Mouse (Mus musculus) midbrain, embryonic 16.5 days (tissue): ENCODE measurements around the gene Serpina12. TPM values are rescaled to one million over a fixed set of nuclear protein-coding genes. Genes with fewer than 3 reads are reported as not detected.

Source experiments
- ATAC-seq: fragments of 200-750 bp; cut with Nextera tagmentation; 2 replicates; pipeline ENCODE4 v1.8.0; 2017; ENCODE audit warnings: moderate TSS enrichment
- H3K27ac ChIP-seq: fragments of 300-500 bp; sonication (generic); 2 replicates; pipeline ENCODE4 v1.5.1; 2014; ENCODE audit warnings: mild to moderate bottlenecking, low read length, mixed read lengths
- H3K27me3 ChIP-seq: fragments of 300-500 bp; sonication (generic); 2 replicates; pipeline ENCODE4 v1.6.1; 2014; ENCODE audit warnings: low read depth, low read length, mixed read lengths; ENCODE audit not compliant: control insufficient read depth, insufficient read depth
- H3K36me3 ChIP-seq: fragments of 300-500 bp; sonication (generic); 2 replicates; pipeline ENCODE4 v1.6.1; 2014; ENCODE audit warnings: mild to moderate bottlenecking, low read length, moderate library complexity, mixed read lengths; ENCODE audit not compliant: control insufficient read depth, insufficient read depth
- H3K4me1 ChIP-seq: fragments of 300-500 bp; sonication (generic); 2 replicates; pipeline ENCODE4 v1.6.1; 2014; ENCODE audit warnings: mild to moderate bottlenecking, low read length, mixed read lengths; ENCODE audit not compliant: control insufficient read depth, insufficient read depth
- H3K4me2 ChIP-seq: fragments of 300-500 bp; sonication (generic); 2 replicates; pipeline ENCODE4 v1.6.1; 2014; ENCODE audit warnings: mild to moderate bottlenecking, low read length, mixed read lengths
- H3K4me3 ChIP-seq: fragments of 300-500 bp; sonication (generic); 2 replicates; pipeline ENCODE4 v1.5.1; 2014; ENCODE audit warnings: low read depth, mild to moderate bottlenecking, low read length, moderate library complexity, mixed read lengths
- H3K9ac ChIP-seq: fragments of 300-500 bp; sonication (generic); 2 replicates; pipeline ENCODE4 v1.6.1; 2014; ENCODE audit warnings: low read depth, low read length, mixed read lengths
- H3K9me3 ChIP-seq: fragments of 300-500 bp; sonication (generic); replicated peaks from 2 replicates; pipeline ENCODE4 v1.6.1; 2014; ENCODE audit warnings: mild to moderate bottlenecking, low read length, mixed read lengths; ENCODE audit not compliant: control insufficient read depth, poor library complexity, severe bottlenecking
- WGBS: fragments of 180-500 bp; shearing (Covaris S2); extraction: QIAGEN DNeasy Blood & Tissue Kit; methylation state at CpG from one replicate; pipeline ENCODE4 v1.1.7; 2014; 5-methylcytosine and 5-hydroxymethylcytosine counted together
- polyA plus RNA-seq: library from polyadenylated mRNA; unstranded; fragments of >200 nt; fragmentation: Nextera tagmentation; extraction: Ambion mirVana; gene quantifications from 2 replicates; pipeline ENCODE4 v1.2.1, GENCODE M21; 2015

Gene Serpina12
- polyA plus RNA-seq, 1 experiment from 2014 or later: not detected

DNA sequence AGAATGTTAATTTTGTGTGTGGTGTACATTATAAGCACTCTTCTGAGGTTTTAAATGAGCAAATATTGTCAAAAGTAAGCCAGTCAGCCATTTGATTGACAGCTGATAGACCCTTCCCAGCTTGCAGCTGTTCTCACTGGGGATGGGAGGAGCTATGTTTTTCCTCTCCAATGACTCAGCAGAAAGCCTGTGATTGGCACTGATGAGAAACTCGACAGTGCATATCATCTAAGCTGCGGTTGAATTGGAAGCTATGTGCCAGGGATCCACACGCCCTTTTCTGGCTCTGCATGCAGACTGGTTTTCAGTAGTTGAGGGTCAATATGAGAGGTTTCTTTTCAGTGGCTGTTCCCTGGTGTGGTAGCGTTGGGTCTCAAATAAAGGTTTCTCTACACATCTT is 20.3 kb upstream of the Serpina12 start:
- Histone ChIP-seq H3K4me2 (no peak overlapping the region), H3K9ac (no peak overlapping the region), H3K4me3 (no peak overlapping the region), H3K27me3 (no peaks in the 10 kb centered on the region), H3K27ac (no peak overlapping the region), H3K36me3 (no peaks in the 10 kb centered on the region), H3K9me3 (no peaks in the 10 kb centered on the region), H3K4me1 (no peaks in the 10 kb centered on the region)
- 47% methylated on average over 4 of the region's 4 CpGs for WGBS
- ATAC-seq: no peak

DNA sequence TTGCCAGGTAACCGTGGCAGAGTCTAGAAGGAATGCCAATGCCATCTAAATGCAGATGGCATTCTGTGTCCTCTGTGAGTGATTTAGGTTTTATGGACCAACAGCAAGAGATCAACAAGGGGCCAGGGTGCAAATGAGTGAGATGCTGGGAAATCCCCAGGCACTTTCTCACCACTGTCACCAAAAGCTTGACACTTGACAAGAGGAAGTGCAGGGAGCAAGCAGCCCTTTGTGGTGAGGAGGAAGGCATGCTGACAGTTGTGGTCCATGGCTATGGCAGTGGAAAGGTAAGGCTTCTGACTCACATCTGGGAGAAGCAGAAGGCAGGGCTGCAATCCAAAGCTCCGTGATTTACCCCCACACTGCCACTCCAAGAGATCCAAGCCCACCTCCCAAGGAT is 17.6 kb upstream of the Serpina12 start:
- WGBS: 63% methylated on average over 2 of the region's 2 CpGs
- no peak for ATAC-seq
- H3K27me3 ChIP-seq: no peaks in the 10 kb centered on the region
- H3K4me3 ChIP-seq: no peak overlapping the region
- H3K9me3 ChIP-seq: no peaks in the 10 kb centered on the region
- no peak overlapping the region for H3K9ac ChIP-seq
- H3K27ac ChIP-seq: no peak overlapping the region
- no peak overlapping the region for H3K4me2 ChIP-seq
- no peaks in the 10 kb centered on the region for H3K36me3 ChIP-seq
- no peaks in the 10 kb centered on the region for H3K4me1 ChIP-seq

DNA sequence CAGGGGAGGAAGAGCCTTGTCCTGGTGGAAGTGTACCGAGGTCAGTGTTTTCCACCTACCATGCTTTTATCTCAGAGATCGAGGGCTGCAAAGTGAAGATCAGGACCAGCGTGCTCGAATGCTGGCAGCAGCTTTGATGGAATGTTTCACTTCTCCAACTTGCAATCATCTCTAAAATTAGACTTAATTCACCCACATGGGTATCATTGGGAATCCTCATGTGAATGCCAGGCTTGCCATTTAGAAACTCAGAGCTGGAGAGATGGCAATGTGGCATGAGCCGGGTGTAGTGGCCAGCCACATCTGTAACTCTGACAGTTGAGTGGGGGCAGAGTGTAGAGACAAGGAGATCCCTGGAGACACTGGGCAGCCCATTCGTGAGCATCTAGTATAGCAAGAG is 15.9 kb upstream of the Serpina12 start:
- Histone ChIP-seq H3K4me2 (no peak overlapping the region), H3K36me3 (no peaks in the 10 kb centered on the region), H3K4me3 (no peak overlapping the region), H3K9me3 (no peaks in the 10 kb centered on the region), H3K4me1 (no peaks in the 10 kb centered on the region), H3K27ac (no peak overlapping the region), H3K27me3 (no peaks in the 10 kb centered on the region), H3K9ac (no peak overlapping the region)
- no peak for ATAC-seq
- 84% methylated on average over 6 of the region's 6 CpGs for WGBS

DNA sequence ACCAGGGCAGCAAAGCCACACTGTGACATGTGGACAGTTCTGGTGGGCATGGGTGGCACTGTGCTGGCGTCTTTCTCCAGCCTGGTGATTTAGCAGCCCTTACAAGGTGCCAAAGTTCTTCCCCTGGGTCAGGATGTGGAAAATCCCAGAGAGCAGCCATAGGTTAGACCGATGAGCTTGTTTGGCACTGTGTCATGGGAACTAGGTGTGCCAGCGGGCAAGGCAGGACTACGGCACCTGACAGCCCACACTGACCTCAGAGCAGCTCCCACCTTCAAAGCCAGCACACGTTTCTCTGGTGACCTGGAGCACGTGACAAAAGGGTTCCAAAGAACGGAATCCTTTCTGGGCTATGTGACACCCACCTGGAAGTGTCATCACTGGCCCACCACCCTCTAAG is 13.3 kb upstream of the Serpina12 start:
- Histone ChIP-seq H3K27ac (no peak overlapping the region), H3K27me3 (no peaks in the 10 kb centered on the region), H3K36me3 (no peaks in the 10 kb centered on the region), H3K9ac (no peak overlapping the region), H3K4me2 (no peak overlapping the region), H3K9me3 (no peaks in the 10 kb centered on the region), H3K4me3 (no peak overlapping the region), H3K4me1 (no peaks in the 10 kb centered on the region)
- ATAC-seq: no peak
- 86% methylated on average over 7 of the region's 7 CpGs for WGBS

DNA sequence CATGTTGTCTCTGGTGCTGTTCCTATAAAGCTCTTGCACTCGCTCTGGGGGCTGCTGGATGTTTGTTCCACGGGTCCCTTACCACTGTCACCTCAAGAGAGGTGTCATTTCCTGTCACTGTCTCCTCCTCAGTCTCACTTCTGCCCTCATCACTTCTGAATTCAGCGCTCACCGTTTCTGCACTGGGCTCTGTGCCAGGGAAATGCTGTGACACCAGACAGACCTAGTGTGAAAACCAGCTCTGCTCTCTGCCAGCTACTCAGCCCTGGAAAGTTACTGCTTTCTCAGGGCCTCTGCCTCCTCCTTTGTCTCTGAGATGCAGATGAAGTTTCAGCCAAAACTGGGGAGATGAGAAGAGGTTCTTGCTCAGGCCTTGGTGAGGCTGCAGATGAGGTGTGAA is 12.8 kb upstream of the Serpina12 start:
- H3K36me3 ChIP-seq: no peaks in the 10 kb centered on the region
- H3K4me2 ChIP-seq: no peak overlapping the region
- H3K4me1 ChIP-seq: no peaks in the 10 kb centered on the region
- no peak for ATAC-seq
- no peaks in the 10 kb centered on the region for H3K9me3 ChIP-seq
- WGBS: 63% methylated on average over 4 of the region's 4 CpGs
- no peaks in the 10 kb centered on the region for H3K27me3 ChIP-seq
- H3K27ac ChIP-seq: no peak overlapping the region
- H3K9ac ChIP-seq: no peak overlapping the region
- H3K4me3 ChIP-seq: no peak overlapping the region

DNA sequence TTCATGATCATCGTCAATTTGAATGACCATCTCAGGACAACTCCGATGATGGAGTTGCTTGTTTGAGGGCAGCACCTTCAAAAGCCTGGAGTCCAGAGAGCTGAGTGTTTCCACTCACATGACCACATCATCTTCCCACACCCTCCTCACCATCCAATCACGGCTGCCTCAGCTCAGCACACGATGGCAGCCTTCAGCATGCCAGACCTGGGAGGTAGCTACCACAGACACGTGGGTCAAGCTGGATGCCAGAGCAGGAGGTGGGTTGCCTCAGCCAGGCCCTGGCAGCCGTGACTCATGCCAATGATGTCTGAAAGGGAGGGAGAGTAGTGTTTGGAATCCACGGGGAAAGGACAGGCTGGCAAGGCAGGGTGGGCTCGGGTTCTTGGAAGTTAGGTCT is 11.5 kb upstream of the Serpina12 start:
- Histone ChIP-seq H3K9ac (no peak overlapping the region), H3K9me3 (no peaks in the 10 kb centered on the region), H3K4me3 (no peak overlapping the region), H3K27me3 (no peaks in the 10 kb centered on the region), H3K36me3 (no peaks in the 10 kb centered on the region), H3K27ac (no peak overlapping the region), H3K4me1 (no peaks in the 10 kb centered on the region), H3K4me2 (no peak overlapping the region)
- 89% methylated on average over 8 of the region's 8 CpGs for WGBS
- ATAC-seq: no peak

DNA sequence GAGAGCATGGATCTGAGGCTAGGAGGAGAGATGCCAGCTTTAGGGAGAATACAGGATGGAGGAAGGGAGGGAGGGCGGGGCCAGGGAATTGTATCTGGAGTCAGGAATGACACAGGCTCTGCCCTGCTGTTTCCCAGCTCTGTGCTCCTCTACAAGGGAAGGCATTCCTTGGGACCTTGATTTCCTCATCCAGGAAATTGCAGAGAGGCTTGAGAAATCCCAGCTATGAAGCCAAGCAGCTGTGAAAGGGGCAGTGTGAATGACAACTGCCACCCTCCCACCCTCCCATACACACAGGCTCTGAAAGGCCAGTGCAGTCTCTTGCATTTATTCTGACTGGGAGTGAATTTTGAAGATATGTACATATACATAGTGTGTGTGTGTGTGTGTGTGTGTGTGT is 9.8 kb upstream of the Serpina12 start:
- Histone ChIP-seq H3K4me1 (no peaks in the 10 kb centered on the region), H3K9me3 (no peaks in the 10 kb centered on the region), H3K27ac (no peak overlapping the region), H3K9ac (no peak overlapping the region), H3K4me2 (no peak overlapping the region), H3K4me3 (no peak overlapping the region), H3K36me3 (no peaks in the 10 kb centered on the region), H3K27me3 (no peaks in the 10 kb centered on the region)
- WGBS: 64% methylated on average over 1 of the region's 1 CpGs
- no peak for ATAC-seq

DNA sequence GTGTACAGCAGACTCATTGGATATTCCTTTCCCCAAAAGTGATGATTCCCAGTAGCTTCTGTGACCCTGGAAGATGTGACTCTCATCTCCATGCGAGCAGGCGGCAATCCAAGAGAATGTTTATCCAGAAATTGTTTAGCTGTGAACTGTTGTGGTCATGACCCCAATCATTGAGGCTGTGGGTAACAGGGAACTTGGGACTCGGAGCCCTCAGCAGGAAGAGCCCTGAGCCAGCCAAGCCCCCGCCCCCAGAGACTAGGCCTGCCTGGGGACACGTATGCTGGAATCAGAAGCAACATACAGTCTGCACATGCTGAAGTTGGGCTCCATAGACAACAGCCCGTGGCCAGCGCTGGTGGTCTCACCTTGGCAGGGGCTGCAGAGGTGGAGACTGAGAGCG is 1.5 kb upstream of the Serpina12 start:
- H3K9me3 ChIP-seq: no peaks in the 10 kb centered on the region
- ATAC-seq: no peak
- H3K4me1 ChIP-seq: no peaks in the 10 kb centered on the region
- H3K27ac ChIP-seq: no peak overlapping the region
- no peaks in the 10 kb centered on the region for H3K36me3 ChIP-seq
- H3K27me3 ChIP-seq: no peaks in the 10 kb centered on the region
- no peak overlapping the region for H3K4me3 ChIP-seq
- 87% methylated on average over 8 of the region's 8 CpGs for WGBS
- no peak overlapping the region for H3K9ac ChIP-seq
- no peak overlapping the region for H3K4me2 ChIP-seq

DNA sequence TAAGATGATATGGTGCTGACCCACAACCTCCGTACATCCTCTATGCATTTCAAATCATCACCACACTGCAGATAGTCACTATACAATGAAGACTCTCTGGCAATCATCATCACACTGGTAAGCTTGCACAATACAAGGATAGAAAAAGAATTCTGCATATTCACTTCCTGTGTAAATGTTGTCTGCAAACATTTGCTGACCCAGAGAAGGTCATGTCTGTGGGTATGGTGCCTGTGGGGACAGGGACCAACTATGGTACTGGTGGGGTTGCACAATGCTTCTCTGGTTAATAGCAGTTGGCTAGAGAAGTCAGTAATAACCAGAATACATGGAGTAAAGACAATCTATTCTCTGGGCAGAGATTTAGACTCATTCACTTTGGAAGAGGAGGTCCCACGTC is 1.5 kb downstream of the Serpina12 start:
- WGBS: 88% methylated on average over 2 of the region's 2 CpGs
- no peak overlapping the region for H3K4me2 ChIP-seq
- no peak overlapping the region for H3K4me3 ChIP-seq
- no peaks in the 10 kb centered on the region for H3K27me3 ChIP-seq
- H3K9me3 ChIP-seq: no peaks in the 10 kb centered on the region
- H3K27ac ChIP-seq: no peak overlapping the region
- H3K36me3 ChIP-seq: no peaks in the 10 kb centered on the region
- H3K4me1 ChIP-seq: no peaks in the 10 kb centered on the region
- H3K9ac ChIP-seq: no peak overlapping the region
- ATAC-seq: no peak

DNA sequence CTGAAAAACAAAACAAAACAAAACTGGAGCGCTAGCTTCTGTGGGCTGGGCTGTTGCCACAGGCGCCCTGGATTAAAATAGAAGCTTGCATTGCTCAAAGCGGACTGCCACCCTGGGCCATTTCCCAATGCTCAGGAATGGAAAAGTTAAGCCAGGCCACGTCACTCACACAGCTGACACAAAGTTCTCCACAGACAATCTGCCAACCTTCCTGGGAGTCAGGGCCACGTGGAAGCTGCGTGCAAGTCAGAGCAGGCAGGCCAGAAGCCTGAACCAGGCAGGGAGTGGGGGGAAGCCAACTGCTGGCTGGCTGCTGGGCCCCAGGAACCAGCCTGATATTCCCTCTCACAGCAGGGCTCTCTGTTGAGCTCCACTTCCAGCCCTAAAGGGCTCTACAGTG is 2.8 kb downstream of the Serpina12 start:
- Histone ChIP-seq H3K36me3 (no peaks in the 10 kb centered on the region), H3K4me2 (no peak overlapping the region), H3K27me3 (no peaks in the 10 kb centered on the region), H3K27ac (no peak overlapping the region), H3K9ac (no peak overlapping the region), H3K9me3 (no peaks in the 10 kb centered on the region), H3K4me3 (no peak overlapping the region), H3K4me1 (no peaks in the 10 kb centered on the region)
- ATAC-seq: no peak
- 60% methylated on average over 6 of the region's 6 CpGs for WGBS
